8 mouse cellular contexts compared by ENCODE assay signal in genomic region chr2:180920810-180921400, GRCm38 (mm10). TPM values are rescaled to one million over a fixed set of nuclear protein-coding genes. Genes with fewer than 3 reads are reported as not detected.
DNase-seq lines count a peak whose midpoint lies in the region; ATAC-seq lines count a peak whose summit lies in the region.

TSS of gene Ythdf1 (minus strand) at chr2:180920949.

- H3K4me2 ChIP-seq in hindbrain, embryonic 12.5 days (replicated peaks): peak within 1 kb of the TSS; percentile 86

- WGBS in hindbrain, embryonic 12.5 days: under 1% methylated on average over 52 of the region's 56 CpGs

- peak within 1 kb of the TSS; percentile 70 for H3K27ac ChIP-seq in hindbrain, embryonic 12.5 days

- DNase-seq in NIH3T3 (ENCODE audit: low read depth): peak; percentile 98
- peak; percentile 99 to 100 for DNase-seq in cerebellum, postnatal 10 days
- peak; percentile 92 to 97 for DNase-seq in frontal cortex, postnatal 10 days (ENCODE audit: low spot score in 2 of 2)
- peak; percentile 96 to 98 for DNase-seq in layer of hippocampus, postnatal 14 days (ENCODE audit: low spot score in 2 of 2)
- peak; percentile 99 for DNase-seq in lung, postnatal 14 days
- peak; percentile 91 for DNase-seq in retina, adult 2 months (ENCODE audit: low read depth, low spot score)
- DNase-seq in thymus, postnatal 36 days: peak; percentile 98 to 100

- no peaks in the 10 kb centered on the region for H3K9me3 ChIP-seq in hindbrain, embryonic 12.5 days (replicated peaks)

- H3K27me3 ChIP-seq in hindbrain, embryonic 12.5 days: no peaks in the 10 kb centered on the region

- H3K4me1 ChIP-seq in hindbrain, embryonic 12.5 days: peaks cover 24% of the 10 kb centered on the region

- H3K36me3 ChIP-seq in hindbrain, embryonic 12.5 days: peaks cover 27% of the 10 kb centered on the region

- H3K9ac ChIP-seq in hindbrain, embryonic 12.5 days: peak within 1 kb of the TSS; percentile 98

- ATAC-seq in hindbrain, embryonic 12.5 days (ENCODE audit: low FRiP score): peak; percentile 94

- H3K4me3 ChIP-seq in hindbrain, embryonic 12.5 days: peak within 1 kb of the TSS; percentile 100

RNA-seq across cellular contexts. Expression of gene Ythdf1, which starts in this region (rescaled TPM):
- polyA plus RNA-seq in hindbrain, embryonic 12.5 days (2016; fragmentation: Nextera tagmentation; extraction: Ambion mirVana): 61.0 and 65.0 TPM in 2 replicates
- 10 to 100 TPM; 63.5 to 65.7 TPM for total RNA-seq in layer of hippocampus, postnatal 14 days (2021)

Comparison
In these comparisons a context has a peak if more than half of its experiments do, and no peak if none do; other contexts are left out.
1. Peak in every context shown above with its lines: DNase-seq, ATAC-seq, H3K4me3 ChIP-seq and H3K27ac ChIP-seq.